Mouse (Mus musculus) A20 (cell line): ENCODE measurements around the gene Vstm5.

Experiments
- DNase-seq: peaks from one replicate; pipeline ENCODE4 v3.0.0-alpha.2; 2011; ENCODE audit warnings: low read depth, low spot score

The Vstm5 gene

GRCm38 (mm10) chr9:15308254-15308653 lies 69.4 kb downstream of the Vstm5 start:
- no peak for DNase-seq
